Mouse (Mus musculus): ENCODE data around the gene Amigo1.
A peak's percentile ranks its signal among the peaks of the same experiment; 100 is the strongest.
"Not testable (repeated sequence)": the region's sequence is repeated elsewhere in the genome, so short reads cannot be mapped to it uniquely, and the experiment has no call there.

Gene Amigo1

GRCm38 (mm10) chr3:108209946-108210770 lies 24.0 kb downstream of the Amigo1 start:
- DNase-seq (ENCODE audit: low read depth): peak; percentile 95

- DNase-seq (ENCODE audit: low read depth): no peak
Observed at GRCm38 (mm10) chr3:108210771-108211139, 24.6 kb downstream of the Amigo1 start, which contains the start of gene Atxn7l2. TSS of gene Atxn7l2 (minus strand) at chr3:108210934.

- no peak for DNase-seq (ENCODE audit: low read depth)
Observed at GRCm38 (mm10) chr3:108211845-108212244, 25.7 kb downstream of the Amigo1 start.

GRCm38 (mm10) chr3:108212406-108212805 lies 26.3 kb downstream of the Amigo1 start:
- no peak for DNase-seq (ENCODE audit: low read depth)

GRCm38 (mm10) chr3:108214734-108215133 lies 28.6 kb downstream of the Amigo1 start:
- no peak for DNase-seq (ENCODE audit: low read depth)

- DNase-seq (ENCODE audit: low read depth): no peak
Observed at GRCm38 (mm10) chr3:108220661-108221060, 34.5 kb downstream of the Amigo1 start.

- no peak for DNase-seq (ENCODE audit: low read depth)
Observed at GRCm38 (mm10) chr3:108225711-108226557, 39.8 kb downstream of the Amigo1 start.

- peak; percentile 22 for DNase-seq (ENCODE audit: low read depth)
Observed at GRCm38 (mm10) chr3:108226558-108227350, 40.6 kb downstream of the Amigo1 start, which contains the start of gene Sypl2. TSS of gene Sypl2 (minus strand) at chr3:108226648.

- DNase-seq (ENCODE audit: low read depth): no peak
Observed at GRCm38 (mm10) chr3:108227521-108227920, 41.4 kb downstream of the Amigo1 start.

GRCm38 (mm10) chr3:108231646-108232045 lies 45.5 kb downstream of the Amigo1 start:
- no peak for DNase-seq (ENCODE audit: low read depth)

GRCm38 (mm10) chr3:108237474-108238102 lies 51.5 kb downstream of the Amigo1 start:
- DNase-seq (ENCODE audit: low read depth): not testable (repeated sequence)

GRCm38 (mm10) chr3:108241243-108241839 lies 55.2 kb downstream of the Amigo1 start:
- DNase-seq (ENCODE audit: low read depth): no peak
